Mouse (Mus musculus): ENCODE results near the gene Tiprl.

The Tiprl gene

DNA sequence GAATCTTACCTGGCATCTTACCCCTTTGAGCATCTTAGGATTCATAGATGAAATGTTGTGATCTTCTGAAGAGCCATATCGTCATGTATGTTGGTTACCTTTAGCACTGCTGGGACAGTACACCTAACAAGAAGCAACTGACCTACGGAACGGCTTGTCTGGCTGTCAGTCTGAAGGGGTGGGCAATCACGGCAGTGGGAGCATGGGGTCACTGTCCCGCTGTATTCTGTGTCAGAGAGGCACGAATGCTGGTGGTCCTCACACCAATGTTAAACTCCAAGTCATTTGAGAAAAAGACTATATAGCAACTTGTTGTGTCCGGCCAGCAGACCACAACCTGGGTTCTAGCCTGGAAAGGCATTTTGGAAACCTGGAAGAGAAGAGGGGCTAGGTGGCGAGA, 65.5 kb downstream of the Tiprl start:
- no peak for DNase-seq

DNA sequence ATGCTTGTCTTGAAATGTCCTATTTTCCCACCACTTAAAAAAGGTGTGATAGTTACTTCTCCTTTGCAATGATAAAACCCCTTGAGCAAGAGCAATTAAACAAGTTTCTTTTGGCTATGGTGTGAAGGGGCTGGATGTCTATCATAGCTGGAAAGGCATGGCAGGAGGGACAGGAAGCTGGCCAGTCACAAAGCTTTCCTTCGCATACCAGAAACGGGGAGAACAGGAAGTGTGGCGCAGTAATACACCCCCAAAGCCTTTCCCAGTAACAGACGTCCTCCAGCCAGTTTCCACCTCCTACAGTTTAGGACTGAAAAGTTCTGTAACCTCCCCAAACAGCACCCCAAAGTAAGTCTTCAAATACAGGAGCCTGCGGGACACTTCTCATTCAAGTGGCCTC, 66.6 kb downstream of the Tiprl start:
- DNase-seq, result no peak

DNA sequence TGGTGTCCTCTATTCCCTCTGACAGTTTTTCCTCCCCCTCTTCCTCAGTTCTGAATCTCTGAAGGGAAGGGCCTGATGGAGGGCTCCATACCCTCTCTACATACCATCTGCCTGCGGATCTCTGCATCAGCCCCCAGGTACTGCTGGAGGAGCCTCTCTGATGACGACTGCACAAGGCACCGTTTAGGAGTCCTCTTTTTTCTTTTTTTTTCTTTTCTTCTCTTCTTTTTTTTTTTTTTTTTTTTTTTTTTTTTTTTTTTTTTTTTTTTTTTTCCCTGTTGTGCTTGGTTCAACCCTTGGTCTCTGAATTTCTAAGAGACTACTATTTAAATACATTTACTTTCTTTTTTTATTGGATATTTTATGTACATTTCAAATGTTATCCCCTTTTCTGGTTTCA, 67.3 kb downstream of the Tiprl start:
- DNase-seq, result no peak

DNA sequence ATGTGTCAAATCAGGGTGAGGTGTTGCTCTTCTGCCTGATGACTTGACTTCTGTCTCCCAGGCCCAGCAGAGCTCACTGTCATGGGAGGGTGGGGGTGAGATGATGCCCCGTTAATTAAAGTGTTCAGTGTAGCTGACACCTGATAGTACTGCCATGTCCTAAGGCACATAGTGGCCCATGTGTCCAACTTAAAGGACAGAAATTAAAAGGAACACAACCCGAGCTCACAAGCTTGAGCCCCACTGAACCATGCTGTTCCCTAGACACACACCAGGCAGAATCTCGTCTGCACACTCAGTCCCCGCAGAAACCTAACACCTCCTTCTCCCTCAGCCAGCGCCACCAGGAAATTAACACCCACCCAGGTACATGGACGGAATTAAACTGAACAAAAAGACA, 71.9 kb downstream of the Tiprl start:
- DNase-seq, result no peak

Measured in embryo, embryonic 11 days (tissue).